Mouse (Mus musculus) brain, embryonic 14.5 days (tissue): Measurements from ENCODE around the gene Lpp.

Experiments used
- CTCF ChIP-seq: fragments of 200-500 bp; IDR thresholded peaks from 2 replicates; pipeline ENCODE4 v1.5.1; 2012; ENCODE audit warnings: inconsistent platforms, mild to moderate bottlenecking, moderate library complexity, borderline replicate concordance; ENCODE audit not compliant: insufficient read depth, insufficient read length; ENCODE audit errors: extremely low read depth
- POLR2A ChIP-seq: fragments of 200-500 bp; IDR thresholded peaks from 2 replicates; pipeline ENCODE4 v1.6.1; 2012; ENCODE audit warnings: mild to moderate bottlenecking, inconsistent platforms, borderline replicate concordance; ENCODE audit not compliant: poor library complexity, insufficient read depth, insufficient read length, severe bottlenecking; ENCODE audit errors: extremely low read depth

- TF ChIP-seq CTCF: no peak
- no peak for TF ChIP-seq POLR2A
Observed at GRCm38 (mm10) chr16:24978226-24978625, 584.9 kb downstream of the Lpp start.
